Mouse (Mus musculus) cerebellum, postnatal 4 days (tissue): ENCODE measurements around the gene Acap1.

Experiments
- DNase-seq, 2 experiments: peaks; one replicate each; pipeline ENCODE4 v3.0.0; 2022; ENCODE audit warnings: low spot score in 2 of 2, mixed read lengths in 1 of 2

Acap1 gene

DNA sequence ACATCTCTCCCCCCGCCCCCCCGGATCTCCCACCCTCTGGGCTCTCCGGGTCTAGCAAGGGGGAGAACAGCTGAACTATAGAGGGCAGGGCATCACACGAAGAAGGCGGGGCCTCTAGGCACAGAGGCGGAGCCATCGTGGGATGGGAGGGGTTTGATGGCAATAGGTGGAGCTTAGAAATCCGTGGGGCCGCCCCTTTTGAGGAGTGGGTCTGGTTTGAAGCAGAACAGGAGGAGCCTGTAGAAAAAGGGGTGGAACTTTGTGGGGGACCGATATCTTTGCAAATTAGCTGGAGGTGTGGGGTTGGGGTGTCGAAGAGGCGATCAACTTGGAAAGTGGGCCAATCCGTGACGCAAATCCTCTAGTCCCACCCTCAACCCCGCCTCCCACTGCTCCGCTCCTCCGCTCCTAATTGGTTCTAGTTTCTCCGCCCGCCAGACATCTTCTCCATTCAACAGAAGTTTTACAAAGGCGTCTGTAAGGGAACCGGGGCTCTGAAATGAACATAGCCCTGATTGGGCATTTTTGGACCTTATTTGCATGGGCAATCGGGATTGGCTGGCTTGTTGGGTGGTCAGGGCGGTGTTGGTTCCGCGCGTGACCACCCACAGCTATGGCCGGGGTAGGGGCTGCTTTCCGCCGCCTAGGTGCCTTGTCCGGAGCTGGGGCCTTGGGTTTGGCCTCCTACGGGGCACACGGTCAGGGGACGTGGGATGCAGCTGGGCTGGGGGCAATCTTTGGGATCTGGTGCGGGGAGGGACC is 57.2 kb downstream of the Acap1 start, which contains the start of gene Tmem256:
TSS of gene Tmem256 (plus strand) at position 563 of the 762 bp plus-strand sequence.
- DNase-seq: peak; percentile 85 to 94

DNA sequence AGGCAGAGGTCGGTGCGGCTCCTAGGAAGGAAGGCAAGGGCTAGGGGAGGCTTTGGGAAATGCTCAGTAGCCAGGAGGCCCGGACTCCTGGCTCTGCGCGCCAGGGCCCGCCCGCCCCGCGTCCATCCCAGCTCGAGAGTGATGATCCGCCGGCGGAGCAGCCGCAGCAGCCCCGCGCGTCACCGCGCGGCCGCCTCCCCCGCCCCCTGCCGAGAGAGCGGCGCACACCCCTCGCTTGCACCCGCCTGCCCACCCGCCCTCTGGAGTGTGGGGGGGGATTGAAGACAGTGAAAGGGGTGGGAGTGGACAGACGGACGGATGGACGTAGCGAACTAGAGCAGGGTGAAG is 57.8 kb downstream of the Acap1 start, which contains the start of gene Nlgn2:
TSS of gene Nlgn2 (minus strand) at position 181 of the 348 bp plus-strand sequence.
- DNase-seq: peak in 1 of 2 experiments; percentile 92

DNA sequence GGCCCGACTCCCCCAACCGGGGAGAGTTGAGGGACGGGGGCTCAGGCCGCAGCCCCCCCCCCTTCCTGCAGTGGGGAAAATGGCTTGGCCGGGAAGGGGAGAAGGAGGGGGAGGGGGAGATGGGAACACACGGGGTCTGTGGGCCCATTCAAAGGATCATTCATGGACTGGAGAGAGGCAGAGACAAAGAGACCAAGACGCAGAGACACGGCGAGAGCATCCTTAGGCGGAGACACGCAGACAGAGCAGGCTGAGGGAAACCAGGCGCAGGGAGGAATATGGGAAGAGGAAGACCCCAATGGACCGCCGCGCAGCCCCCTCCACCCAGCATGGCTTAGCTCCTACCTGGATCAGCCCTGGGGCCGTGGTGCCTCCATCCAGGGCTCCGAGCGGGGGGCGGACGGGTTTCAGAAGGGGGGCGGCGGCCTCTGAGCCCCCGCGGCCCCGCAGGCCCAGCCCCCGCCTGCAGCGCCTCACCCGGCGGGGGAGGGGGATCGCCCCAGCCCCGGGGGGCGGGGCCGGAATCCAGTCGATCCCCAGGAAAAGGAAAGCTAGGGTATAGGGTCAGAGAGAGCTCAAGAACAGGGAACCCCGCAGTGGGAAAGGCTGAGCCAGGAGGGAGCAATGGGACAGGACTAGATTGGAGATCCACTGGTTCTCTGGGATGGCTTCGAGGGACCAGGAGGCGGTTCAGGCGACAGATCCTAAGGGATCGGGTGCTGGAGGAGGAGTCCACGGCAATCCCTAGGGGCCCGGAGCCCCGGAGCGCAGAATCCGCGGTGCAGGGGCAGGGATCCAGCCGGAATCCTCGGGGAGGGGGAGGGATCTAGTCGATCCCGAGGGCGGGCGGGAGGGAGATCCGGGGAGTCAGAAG is 58.4 kb downstream of the Acap1 start:
- peak in 1 of 2 experiments; percentile 42 for DNase-seq

DNA sequence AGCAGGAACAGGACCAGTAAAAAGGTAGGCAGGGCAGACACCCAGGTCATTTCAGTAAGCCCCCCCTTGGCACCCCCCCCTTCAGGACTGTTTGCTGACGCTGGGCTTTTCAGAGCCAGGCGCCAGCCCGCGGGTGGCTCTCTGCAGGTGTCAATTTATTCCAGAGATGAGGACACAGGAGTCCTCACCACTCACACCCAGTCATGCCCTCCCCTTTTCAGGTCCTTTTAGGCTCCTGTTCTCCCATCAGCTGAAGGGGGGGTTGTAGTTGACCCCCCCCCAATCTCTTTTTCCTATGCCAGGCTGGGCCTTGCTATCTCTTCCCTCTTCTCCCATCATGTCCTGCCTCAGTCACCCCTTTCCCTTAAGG is 59.4 kb downstream of the Acap1 start:
- no peak for DNase-seq

DNA sequence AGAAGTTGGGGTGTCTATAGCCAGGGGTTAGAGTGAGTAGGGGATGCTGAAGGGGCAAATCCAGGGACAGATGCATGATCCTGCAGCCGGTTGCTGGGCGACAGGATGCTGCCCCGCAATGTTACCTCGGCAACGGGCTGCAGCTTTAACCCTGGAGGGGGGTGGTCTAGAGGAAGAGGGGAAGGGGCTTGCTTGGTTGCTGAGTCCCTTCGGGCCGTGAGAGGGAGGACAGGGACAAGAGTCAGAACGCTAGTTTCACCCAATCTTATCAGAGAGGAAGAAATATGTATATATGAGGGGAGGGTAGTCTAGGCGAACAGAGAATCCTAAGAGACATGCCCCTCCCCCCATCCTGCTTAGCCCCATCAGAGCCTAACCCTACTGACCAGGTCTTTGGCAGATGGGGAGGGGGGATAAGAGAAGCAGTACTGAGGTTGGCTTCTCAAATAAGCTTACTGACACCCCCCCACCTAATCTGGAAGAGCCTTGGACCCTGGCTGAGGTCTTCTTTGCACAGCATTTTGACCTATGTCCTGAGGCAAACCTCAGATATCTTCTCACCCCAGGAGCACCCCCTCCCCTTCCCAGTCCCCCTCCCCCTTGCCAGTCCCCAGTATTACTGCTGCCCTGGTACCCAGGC is 59.9 kb downstream of the Acap1 start:
- no peak for DNase-seq

DNA sequence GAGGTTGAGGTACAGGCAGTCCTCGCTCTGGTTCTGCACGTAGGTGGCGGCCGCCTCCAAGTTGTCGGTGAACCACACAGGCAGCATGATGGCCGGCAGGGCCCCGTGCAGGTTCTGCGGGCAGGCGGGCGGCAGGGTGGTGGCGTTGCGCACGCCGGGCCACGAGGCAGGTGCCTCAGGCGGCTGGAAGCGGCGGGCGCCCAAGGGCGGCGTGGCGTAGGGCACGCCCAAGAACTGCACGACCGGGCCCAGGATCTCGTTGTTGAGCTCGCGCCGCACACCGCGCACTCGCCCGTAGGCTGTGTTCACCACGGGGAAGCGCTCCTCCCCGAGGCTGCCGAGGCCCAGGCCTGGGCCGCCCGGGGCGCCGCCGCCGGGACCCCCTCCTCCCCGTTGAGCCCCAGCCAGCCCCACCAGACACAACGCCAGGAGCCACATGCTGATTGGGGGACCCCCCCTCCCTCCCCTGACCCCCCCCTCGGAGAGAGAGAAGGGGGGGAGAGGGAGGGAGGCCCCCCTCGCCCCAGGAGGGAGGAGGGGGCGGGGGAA is 61.3 kb downstream of the Acap1 start:
- no peak for DNase-seq

DNA sequence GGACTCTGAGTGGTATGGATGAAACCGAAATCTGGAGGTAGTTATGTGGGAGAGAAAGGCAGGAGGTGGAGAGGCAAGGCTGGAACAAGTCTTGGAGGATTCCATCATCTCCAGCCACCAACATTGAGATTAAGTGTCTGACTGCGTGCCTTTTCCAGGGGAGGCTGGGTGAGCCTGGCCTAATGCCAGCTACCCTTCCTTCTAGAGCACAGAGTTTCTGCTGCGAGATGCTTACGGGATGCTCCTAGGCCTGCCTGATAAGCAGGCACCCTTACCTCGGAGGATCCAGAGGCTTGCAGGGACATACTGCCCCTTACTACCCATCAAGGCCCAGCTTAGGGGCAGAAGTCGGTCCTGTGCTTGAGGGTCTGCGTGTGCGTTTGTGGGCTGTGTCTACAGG is 61.8 kb downstream of the Acap1 start:
- no peak for DNase-seq
